Mouse (Mus musculus): Measurements from ENCODE around the gene Rpl29. TPM values are rescaled to one million over a fixed set of nuclear protein-coding genes. Genes with fewer than 3 reads are reported as not detected.

The Rpl29 gene
- polyA plus RNA-seq, 1 experiment, result 346 TPM

- no peak overlapping the region for H3K4me3 ChIP-seq (ENCODE audit: insufficient read depth, low read length)
- peaks cover 2% of the 10 kb centered on the region; the same call in 1 of the 2 replicates for H3K4me1 ChIP-seq (ENCODE audit: control insufficient read depth, insufficient read depth, low read length)
- H3K27ac ChIP-seq (ENCODE audit: insufficient read depth, low read length), result no peak overlapping the region
- TF ChIP-seq POLR2A (IDR thresholded peaks at IDR 0.05; ENCODE audit: low read depth, low read length) (no peak), CTCF (IDR thresholded peaks at IDR 0.05; ENCODE audit: borderline replicate concordance, insufficient read depth, low read length) (no peak)
Observed at GRCm38 (mm10) chr9:106402149-106402548, 27.1 kb upstream of the Rpl29 start.

DNA sequence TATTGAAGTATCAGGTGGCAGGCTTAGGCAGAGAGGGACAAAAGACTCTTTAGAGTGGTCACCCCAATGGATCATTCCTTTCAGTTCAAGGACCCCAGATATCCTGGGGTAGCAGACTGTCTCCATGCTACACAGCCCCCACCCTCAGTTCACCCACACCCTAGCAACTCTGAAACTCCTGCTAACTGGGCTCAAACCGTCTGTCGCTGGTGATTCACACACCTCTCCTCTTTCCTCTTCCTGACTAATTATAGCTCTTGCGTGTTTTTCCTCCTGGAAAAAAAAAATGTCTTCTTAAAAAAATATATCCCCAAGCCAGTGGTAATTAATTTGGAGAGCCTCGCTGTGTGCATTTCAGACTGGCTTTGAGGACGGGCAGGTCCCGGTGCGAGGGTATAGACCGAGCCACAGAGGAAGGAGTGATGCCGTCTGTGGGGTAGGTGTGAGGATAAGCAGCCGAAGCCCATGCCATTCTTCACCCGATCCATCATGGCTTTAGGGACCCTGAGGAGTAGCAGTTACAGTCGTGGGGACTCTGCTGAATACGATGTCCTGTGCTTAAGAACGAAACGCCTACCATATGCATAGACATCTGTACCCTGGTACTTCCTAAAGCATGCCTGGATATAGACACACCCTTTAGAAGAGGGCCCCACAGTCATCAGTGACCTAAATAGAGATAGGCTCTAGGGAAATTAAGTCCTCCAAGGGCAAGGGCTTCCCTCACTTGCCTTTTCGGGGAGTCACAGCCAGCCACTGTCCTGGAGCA, 26.5 kb upstream of the Rpl29 start:
- H3K4me1 ChIP-seq (ENCODE audit: control insufficient read depth, insufficient read depth, low read length), result peaks cover 2% of the 10 kb centered on the region; the same call in 1 of the 2 replicates
- TF ChIP-seq POLR2A (IDR thresholded peaks at IDR 0.05; ENCODE audit: low read depth, low read length), result no peak
- TF ChIP-seq CTCF (IDR thresholded peaks at IDR 0.05; ENCODE audit: borderline replicate concordance, insufficient read depth, low read length), result no peak
- no peak overlapping the region for H3K4me3 ChIP-seq (ENCODE audit: insufficient read depth, low read length)
- no peak overlapping the region for H3K27ac ChIP-seq (ENCODE audit: insufficient read depth, low read length)

DNA sequence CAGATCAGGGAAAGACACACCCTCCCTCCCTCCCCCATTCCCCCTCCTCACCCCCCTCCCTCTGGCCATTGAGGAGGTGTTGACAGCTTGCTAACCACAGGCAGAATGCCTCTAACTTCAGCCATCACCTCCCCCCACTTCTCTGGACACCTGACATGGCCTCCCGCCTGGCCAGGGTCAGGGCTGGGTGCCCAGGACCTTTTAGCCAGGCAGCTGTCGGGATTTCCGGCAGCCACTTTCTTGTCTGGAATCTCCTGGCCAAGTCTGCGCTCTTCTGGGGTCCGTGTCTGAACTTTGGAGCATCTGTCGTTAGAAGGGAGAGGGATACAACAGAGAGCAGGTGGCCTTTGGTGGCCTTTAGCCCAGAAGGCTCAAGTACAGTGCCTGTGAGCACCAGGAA, 24.0 kb upstream of the Rpl29 start:
- no peak overlapping the region for H3K27ac ChIP-seq (ENCODE audit: insufficient read depth, low read length)
- H3K4me1 ChIP-seq (ENCODE audit: control insufficient read depth, insufficient read depth, low read length), result peaks cover 2% of the 10 kb centered on the region; the same call in 1 of the 2 replicates
- no peak for TF ChIP-seq CTCF (IDR thresholded peaks at IDR 0.05; ENCODE audit: borderline replicate concordance, insufficient read depth, low read length)
- no peak for TF ChIP-seq POLR2A (IDR thresholded peaks at IDR 0.05; ENCODE audit: low read depth, low read length)
- no peak overlapping the region for H3K4me3 ChIP-seq (ENCODE audit: insufficient read depth, low read length)

DNA sequence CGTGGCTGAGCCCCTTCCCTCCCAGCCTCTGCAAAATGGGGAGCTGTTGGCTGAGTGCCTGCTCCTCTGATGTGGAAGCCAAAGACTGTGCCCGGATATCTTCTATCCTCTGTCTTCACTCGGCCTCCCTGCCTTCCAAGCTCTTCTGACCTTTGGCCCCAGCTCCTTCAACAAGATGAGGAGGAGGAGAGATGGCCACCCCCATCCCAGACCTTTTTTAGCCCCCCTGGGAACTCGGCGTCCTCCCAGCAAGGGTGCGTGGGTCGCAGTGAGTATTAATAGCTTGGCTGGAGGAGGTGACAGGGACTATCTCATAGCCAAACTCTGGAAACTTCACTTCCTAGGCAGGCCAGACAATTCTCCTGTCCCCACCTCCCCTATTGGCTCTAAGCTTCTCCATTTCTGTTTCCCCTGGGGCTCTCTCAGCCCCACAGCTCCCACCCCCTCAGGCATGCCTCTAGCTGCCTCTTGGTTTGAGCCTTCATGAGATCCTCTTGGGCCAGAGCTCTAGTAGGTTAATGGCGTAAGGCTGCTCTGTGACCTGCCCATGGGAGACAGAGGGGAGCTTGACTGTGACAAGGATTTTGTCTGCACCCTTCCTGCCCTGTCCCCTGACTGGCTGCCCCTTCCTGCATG, 22.7 kb upstream of the Rpl29 start:
- no peak for TF ChIP-seq POLR2A (IDR thresholded peaks at IDR 0.05; ENCODE audit: low read depth, low read length)
- no peak for TF ChIP-seq CTCF (IDR thresholded peaks at IDR 0.05; ENCODE audit: borderline replicate concordance, insufficient read depth, low read length)
- Histone ChIP-seq H3K27ac (ENCODE audit: insufficient read depth, low read length) (no peak overlapping the region), H3K4me1 (ENCODE audit: control insufficient read depth, insufficient read depth, low read length) (peaks cover 2% of the 10 kb centered on the region; the same call in 1 of the 2 replicates), H3K4me3 (ENCODE audit: insufficient read depth, low read length) (no peak overlapping the region)

DNA sequence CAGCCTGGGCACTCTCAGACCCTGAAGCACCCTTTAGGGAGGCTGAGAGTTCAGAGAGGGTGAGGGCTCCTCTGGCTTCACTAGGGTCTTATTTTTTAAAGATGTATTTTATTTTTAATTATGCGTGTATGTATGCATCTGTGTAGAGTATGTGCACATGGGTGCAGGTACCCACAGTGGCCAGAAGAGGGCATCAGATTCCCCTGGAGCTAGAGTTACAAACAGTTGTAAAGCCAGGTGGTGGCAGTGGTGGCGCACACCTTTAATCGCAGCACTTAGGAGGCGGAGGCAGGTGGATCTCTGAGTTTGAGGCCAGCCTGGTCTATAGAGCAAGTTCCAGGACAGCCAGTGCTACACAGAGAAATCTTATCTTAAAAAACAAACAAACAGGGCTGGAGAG, 20.2 kb upstream of the Rpl29 start:
- H3K4me1 ChIP-seq (ENCODE audit: control insufficient read depth, insufficient read depth, low read length), result peaks cover 8% of the 10 kb centered on the region; the same call in 1 of the 2 replicates
- H3K27ac ChIP-seq (ENCODE audit: insufficient read depth, low read length), result no peak overlapping the region
- TF ChIP-seq CTCF (IDR thresholded peaks at IDR 0.05; ENCODE audit: borderline replicate concordance, insufficient read depth, low read length) (no peak), POLR2A (IDR thresholded peaks at IDR 0.05; ENCODE audit: low read depth, low read length) (no peak)
- no peak overlapping the region for H3K4me3 ChIP-seq (ENCODE audit: insufficient read depth, low read length)

DNA sequence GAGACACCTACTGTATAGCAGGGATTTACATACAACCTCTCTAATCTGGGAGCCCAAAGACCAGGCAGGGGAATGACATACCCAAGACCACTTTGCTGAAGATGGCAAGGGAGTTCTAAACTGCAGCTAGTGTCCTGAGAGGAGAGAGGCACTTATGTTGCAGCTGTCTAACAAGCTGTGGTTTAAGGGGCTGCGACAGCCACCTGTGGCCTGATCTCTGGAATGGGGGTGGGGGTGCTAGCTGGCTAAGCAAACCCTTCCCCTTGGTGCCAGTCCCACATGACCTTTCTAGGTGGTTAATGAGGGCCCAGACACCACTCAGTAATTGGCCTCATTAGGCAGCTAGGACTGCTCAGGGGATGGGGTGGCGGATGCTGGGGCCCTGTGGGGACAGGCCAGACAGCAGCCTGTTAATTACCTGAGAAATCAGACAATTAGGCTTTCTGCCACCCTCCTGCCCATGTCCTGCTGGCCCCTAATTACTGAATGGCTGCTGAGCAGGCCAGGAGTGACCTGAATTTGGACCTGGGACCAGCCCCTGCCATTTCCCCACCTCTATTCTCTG, 19.1 kb upstream of the Rpl29 start:
- H3K4me3 ChIP-seq (ENCODE audit: insufficient read depth, low read length), result no peak overlapping the region
- no peak overlapping the region for H3K27ac ChIP-seq (ENCODE audit: insufficient read depth, low read length)
- TF ChIP-seq POLR2A (IDR thresholded peaks at IDR 0.05; ENCODE audit: low read depth, low read length) (no peak), CTCF (IDR thresholded peaks at IDR 0.05; ENCODE audit: borderline replicate concordance, insufficient read depth, low read length) (no peak)
- H3K4me1 ChIP-seq (ENCODE audit: control insufficient read depth, insufficient read depth, low read length), result peaks cover 8% of the 10 kb centered on the region; the same call in 1 of the 2 replicates

DNA sequence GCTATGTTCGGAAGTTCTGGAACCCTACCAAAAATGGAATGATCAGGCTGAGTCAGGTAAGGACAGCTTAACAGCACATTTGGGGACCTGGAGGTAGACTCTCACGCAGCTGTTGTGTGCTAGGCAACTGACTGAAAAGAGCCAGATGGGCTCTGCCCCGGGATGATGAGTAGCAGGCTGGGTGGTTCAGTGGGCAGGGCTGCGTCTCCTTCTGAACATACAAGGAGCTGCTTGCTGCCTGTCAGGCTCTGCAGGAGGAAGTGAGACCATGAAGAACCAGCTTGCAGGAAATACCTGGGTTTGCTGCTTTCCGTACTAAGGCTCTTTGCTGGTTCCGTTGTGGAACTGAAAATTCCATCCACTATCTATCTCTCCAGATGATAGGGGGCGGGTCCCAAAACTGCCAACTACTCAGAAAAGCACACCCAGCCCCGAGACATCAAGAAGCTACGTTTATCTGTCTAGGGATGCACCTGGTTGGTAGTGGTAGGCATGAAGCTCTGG, 18.1 kb upstream of the Rpl29 start:
- Histone ChIP-seq H3K4me1 (ENCODE audit: control insufficient read depth, insufficient read depth, low read length) (peaks cover 8% of the 10 kb centered on the region; the same call in 1 of the 2 replicates), H3K27ac (ENCODE audit: insufficient read depth, low read length) (no peak overlapping the region), H3K4me3 (ENCODE audit: insufficient read depth, low read length) (no peak overlapping the region)
- no peak for TF ChIP-seq POLR2A (IDR thresholded peaks at IDR 0.05; ENCODE audit: low read depth, low read length)
- no peak for TF ChIP-seq CTCF (IDR thresholded peaks at IDR 0.05; ENCODE audit: borderline replicate concordance, insufficient read depth, low read length)

- Histone ChIP-seq H3K4me1 (ENCODE audit: control insufficient read depth, insufficient read depth, low read length) (peaks cover 8% of the 10 kb centered on the region; the same call in 1 of the 2 replicates), H3K4me3 (ENCODE audit: insufficient read depth, low read length) (no peak overlapping the region), H3K27ac (ENCODE audit: insufficient read depth, low read length) (no peak overlapping the region)
- TF ChIP-seq POLR2A (IDR thresholded peaks at IDR 0.05; ENCODE audit: low read depth, low read length) (no peak), CTCF (IDR thresholded peaks at IDR 0.05; ENCODE audit: borderline replicate concordance, insufficient read depth, low read length) (no peak)
Observed at GRCm38 (mm10) chr9:106411729-106412128, 17.5 kb upstream of the Rpl29 start.

GRCm38 (mm10) chr9:106412210-106412609, 17.0 kb upstream of the Rpl29 start:
- Histone ChIP-seq H3K27ac (ENCODE audit: insufficient read depth, low read length) (no peak overlapping the region), H3K4me3 (ENCODE audit: insufficient read depth, low read length) (no peak overlapping the region), H3K4me1 (ENCODE audit: control insufficient read depth, insufficient read depth, low read length) (peaks cover 8% of the 10 kb centered on the region; the same call in 1 of the 2 replicates)
- no peak for TF ChIP-seq POLR2A (IDR thresholded peaks at IDR 0.05; ENCODE audit: low read depth, low read length)
- TF ChIP-seq CTCF (IDR thresholded peaks at IDR 0.05; ENCODE audit: borderline replicate concordance, insufficient read depth, low read length), result no peak
